Mouse (Mus musculus) limb, embryonic 11.5 days (tissue): ENCODE measurements around the gene Wfdc21. TPM values are rescaled to one million over a fixed set of nuclear protein-coding genes. Genes with fewer than 3 reads are reported as not detected.

Experiments used
- ATAC-seq: fragments of 200-750 bp; cut with Nextera tagmentation; 2 replicates; pipeline ENCODE4 v1.8.0; 2017; ENCODE audit warnings: low read depth; ENCODE audit not compliant: insufficient number of reproducible peaks, low FRiP score, low TSS enrichment
- DNase-seq: peaks from one replicate; pipeline ENCODE4 v3.0.0-alpha.2; 2015; ENCODE audit warnings: low spot score
- H3K27ac ChIP-seq: fragments of 300-500 bp; sonication (generic); replicated peaks from 2 replicates; pipeline ENCODE4 v1.5.1; 2014; ENCODE audit warnings: low read depth, mild to moderate bottlenecking, low read length
- H3K27me3 ChIP-seq: fragments of 300-500 bp; sonication (generic); 2 replicates; pipeline ENCODE4 v1.6.1; 2014; ENCODE audit warnings: mild to moderate bottlenecking, low read length, mixed read lengths; ENCODE audit not compliant: control insufficient read depth, insufficient read depth
- H3K36me3 ChIP-seq: fragments of 300-500 bp; sonication (generic); 2 replicates; pipeline ENCODE4 v1.6.1; 2014; ENCODE audit warnings: mild to moderate bottlenecking, low read length, moderate library complexity, mixed read lengths; ENCODE audit not compliant: control insufficient read depth, insufficient read depth
- H3K4me1 ChIP-seq: fragments of 300-500 bp; sonication (generic); 2 replicates; pipeline ENCODE4 v1.6.1; 2014; ENCODE audit warnings: low read length, mixed read lengths; ENCODE audit not compliant: control insufficient read depth, insufficient read depth
- H3K4me2 ChIP-seq: fragments of 300-500 bp; sonication (generic); 2 replicates; pipeline ENCODE4 v1.6.1; 2014; ENCODE audit warnings: low read depth, mild to moderate bottlenecking, moderate library complexity; ENCODE audit not compliant: severe bottlenecking
- H3K4me3 ChIP-seq: fragments of 300-500 bp; sonication (generic); 2 replicates; pipeline ENCODE4 v1.5.1; 2014; ENCODE audit warnings: low read depth, low read length
- H3K9ac ChIP-seq: fragments of 300-500 bp; sonication (generic); 2 replicates; pipeline ENCODE4 v1.6.1; 2014; ENCODE audit warnings: mild to moderate bottlenecking, low read length
- H3K9me3 ChIP-seq: fragments of 300-500 bp; sonication (generic); 2 replicates; pipeline ENCODE4 v1.6.1; 2016; ENCODE audit warnings: low read length; ENCODE audit not compliant: control insufficient read depth
- WGBS: fragments of 180-500 bp; shearing (Covaris S2); extraction: QIAGEN DNeasy Blood & Tissue Kit; methylation state at CpG from one replicate; pipeline ENCODE4 v1.1.7; 2014; 5-methylcytosine and 5-hydroxymethylcytosine counted together
- polyA plus RNA-seq: library from polyadenylated mRNA; unstranded; fragments of >200 nt; fragmentation: Nextera tagmentation; extraction: Ambion mirVana; gene quantifications from 2 replicates; pipeline ENCODE4 v1.2.1, GENCODE M21; 2014

Gene Wfdc21
- not detected in 2 replicates for polyA plus RNA-seq

GRCm38 (mm10) chr11:83746681-83747080, at the start of gene Wfdc21:
TSS of gene Wfdc21 (plus strand) at chr11:83746940.
- Histone ChIP-seq H3K9me3 (no peaks in the 10 kb centered on the region), H3K27me3 (no peaks in the 10 kb centered on the region), H3K9ac (no peak within 1 kb of the TSS), H3K4me3 (no peak within 1 kb of the TSS), H3K4me2 (no peak within 1 kb of the TSS), H3K27ac (no peak within 1 kb of the TSS), H3K36me3 (no peaks in the 10 kb centered on the region), H3K4me1 (no peaks in the 10 kb centered on the region)
- ATAC-seq (no peak), DNase-seq (no peak)
- WGBS = 73% methylated on average over 5 of the region's 5 CpGs

GRCm38 (mm10) chr11:83703705-83704104, 43.0 kb upstream of the Wfdc21 start, which contains the start of gene Wfdc17:
TSS of gene Wfdc17 (plus strand) at chr11:83703991.
- no peaks in the 10 kb centered on the region for H3K9me3 ChIP-seq
- no peaks in the 10 kb centered on the region for H3K27me3 ChIP-seq
- H3K4me2 ChIP-seq = no peak within 1 kb of the TSS
- H3K9ac ChIP-seq = no peak within 1 kb of the TSS
- no peak for ATAC-seq
- no peak for DNase-seq
- H3K36me3 ChIP-seq = no peaks in the 10 kb centered on the region
- no peak within 1 kb of the TSS for H3K4me3 ChIP-seq
- WGBS = 25% methylated on average over 1 of the region's 1 CpGs
- H3K4me1 ChIP-seq = no peaks in the 10 kb centered on the region
- H3K27ac ChIP-seq = no peak within 1 kb of the TSS

GRCm38 (mm10) chr11:83708715-83709114, 38.0 kb upstream of the Wfdc21 start, which contains the start of gene Wfdc18:
TSS of gene Wfdc18 (plus strand) at chr11:83709015.
- DNase-seq (no peak), ATAC-seq (no peak)
- Histone ChIP-seq H3K27ac (no peak within 1 kb of the TSS), H3K4me1 (no peaks in the 10 kb centered on the region), H3K27me3 (no peaks in the 10 kb centered on the region), H3K36me3 (no peaks in the 10 kb centered on the region), H3K4me2 (no peak within 1 kb of the TSS), H3K4me3 (no peak within 1 kb of the TSS), H3K9ac (no peak within 1 kb of the TSS), H3K9me3 (no peaks in the 10 kb centered on the region)
- WGBS = 81% methylated on average over 4 of the region's 4 CpGs

GRCm38 (mm10) chr11:83709683-83710082, 37.1 kb upstream of the Wfdc21 start:
- no peak overlapping the region for H3K4me2 ChIP-seq
- H3K4me1 ChIP-seq = no peaks in the 10 kb centered on the region
- H3K27me3 ChIP-seq = no peaks in the 10 kb centered on the region
- no peaks in the 10 kb centered on the region for H3K9me3 ChIP-seq
- WGBS = 87% methylated on average over 5 of the region's 5 CpGs
- no peak overlapping the region for H3K27ac ChIP-seq
- DNase-seq (no peak), ATAC-seq (no peak)
- H3K9ac ChIP-seq = no peak overlapping the region
- no peaks in the 10 kb centered on the region for H3K36me3 ChIP-seq
- no peak overlapping the region for H3K4me3 ChIP-seq

GRCm38 (mm10) chr11:83712671-83713070, 34.1 kb upstream of the Wfdc21 start:
- WGBS = 82% methylated on average over 1 of the region's 1 CpGs
- Histone ChIP-seq H3K9ac (no peak overlapping the region), H3K9me3 (no peaks in the 10 kb centered on the region), H3K4me1 (no peaks in the 10 kb centered on the region), H3K4me2 (no peak overlapping the region), H3K27ac (no peak overlapping the region), H3K27me3 (no peaks in the 10 kb centered on the region), H3K36me3 (no peaks in the 10 kb centered on the region), H3K4me3 (no peak overlapping the region)
- ATAC-seq (no peak), DNase-seq (no peak)

- WGBS = 82% methylated on average over 2 of the region's 2 CpGs
- Histone ChIP-seq H3K27ac (no peak overlapping the region), H3K9ac (no peak overlapping the region), H3K4me1 (no peaks in the 10 kb centered on the region), H3K27me3 (no peaks in the 10 kb centered on the region), H3K9me3 (no peaks in the 10 kb centered on the region), H3K4me3 (no peak overlapping the region), H3K36me3 (no peaks in the 10 kb centered on the region), H3K4me2 (no peak overlapping the region)
- ATAC-seq (no peak), DNase-seq (no peak)
These were observed 32.8 kb upstream of the Wfdc21 start for GRCm38 (mm10) chr11:83713925-83714324.

- H3K27me3 ChIP-seq = no peaks in the 10 kb centered on the region
- 89% methylated on average over 6 of the region's 6 CpGs for WGBS
- H3K4me2 ChIP-seq = no peak overlapping the region
- no peak overlapping the region for H3K27ac ChIP-seq
- H3K4me3 ChIP-seq = no peak overlapping the region
- H3K9me3 ChIP-seq = no peaks in the 10 kb centered on the region
- no peak for ATAC-seq
- no peaks in the 10 kb centered on the region for H3K36me3 ChIP-seq
- no peaks in the 10 kb centered on the region for H3K4me1 ChIP-seq
- no peak for DNase-seq
- H3K9ac ChIP-seq = no peak overlapping the region
These were observed 29.6 kb upstream of the Wfdc21 start for GRCm38 (mm10) chr11:83717042-83717665.

- H3K4me1 ChIP-seq = no peaks in the 10 kb centered on the region
- no peaks in the 10 kb centered on the region for H3K9me3 ChIP-seq
- no peak for DNase-seq
- H3K9ac ChIP-seq = no peak overlapping the region
- no peak overlapping the region for H3K4me2 ChIP-seq
- no peak overlapping the region for H3K27ac ChIP-seq
- H3K27me3 ChIP-seq = no peaks in the 10 kb centered on the region
- no peaks in the 10 kb centered on the region for H3K36me3 ChIP-seq
- H3K4me3 ChIP-seq = no peak overlapping the region
- no peak for ATAC-seq
These were observed 26.0 kb upstream of the Wfdc21 start for GRCm38 (mm10) chr11:83720766-83721165.
